Mouse (Mus musculus) forebrain, postnatal 0 days (tissue): ENCODE results near the gene Atrnl1. TPM values are rescaled to one million over a fixed set of nuclear protein-coding genes. Genes with fewer than 3 reads are reported as not detected.

Source experiments
- ATAC-seq: fragments of 200-750 bp; cut with Nextera tagmentation; 2 replicates; pipeline ENCODE4 v1.8.0; 2017; ENCODE audit warnings: mild to moderate bottlenecking, moderate library complexity
- DNase-seq: peaks from one replicate; pipeline ENCODE4 v3.0.0-alpha.2; 2015
- H3K27ac ChIP-seq: fragments of 300-500 bp; sonication (generic); 2 replicates; pipeline ENCODE4 v1.5.1; 2014; ENCODE audit warnings: low read depth, mild to moderate bottlenecking, antibody characterized with exemption, low read length, moderate library complexity, mixed read lengths
- H3K27me3 ChIP-seq: fragments of 300-500 bp; sonication (generic); 2 replicates; pipeline ENCODE4 v1.6.1; 2014; ENCODE audit warnings: mild to moderate bottlenecking, low read length, mixed read lengths; ENCODE audit not compliant: insufficient read depth
- H3K36me3 ChIP-seq: fragments of 300-500 bp; sonication (generic); 2 replicates; pipeline ENCODE4 v1.6.1; 2014; ENCODE audit warnings: mild to moderate bottlenecking, moderate library complexity; ENCODE audit not compliant: insufficient read depth
- H3K4me1 ChIP-seq: fragments of 300-500 bp; sonication (generic); 2 replicates; pipeline ENCODE4 v1.6.1; 2014; ENCODE audit warnings: antibody characterized with exemption; ENCODE audit not compliant: insufficient read depth
- H3K4me2 ChIP-seq: fragments of 300-500 bp; sonication (generic); 2 replicates; pipeline ENCODE4 v1.6.1; 2014; ENCODE audit warnings: low read depth, mild to moderate bottlenecking, moderate library complexity
- H3K4me3 ChIP-seq: fragments of 300-500 bp; sonication (generic); 2 replicates; pipeline ENCODE4 v1.5.1; 2014; ENCODE audit warnings: low read depth, low read length, mixed read lengths
- H3K9ac ChIP-seq: fragments of 300-500 bp; sonication (generic); 2 replicates; pipeline ENCODE4 v1.6.1; 2014; ENCODE audit warnings: mild to moderate bottlenecking
- H3K9me3 ChIP-seq: fragments of 300-500 bp; sonication (generic); 2 replicates; pipeline ENCODE4 v1.6.1; 2016; ENCODE audit warnings: low read length
- CTCF ChIP-seq: sonication (generic); IDR thresholded peaks from 2 replicates; pipeline ENCODE4 v1.5.1; 2016; ENCODE audit warnings: antibody characterized with exemption, control low read depth, low read depth
- WGBS: fragments of 180-500 bp; shearing (Covaris S2); extraction: QIAGEN DNeasy Blood & Tissue Kit; methylation state at CpG from one replicate; pipeline ENCODE4 v1.1.7; 2014; 5-methylcytosine and 5-hydroxymethylcytosine counted together
- polyA plus RNA-seq: library from polyadenylated mRNA; unstranded; fragments of >200 nt; fragmentation: Nextera tagmentation; extraction: Ambion mirVana; gene quantifications from 2 replicates; pipeline ENCODE4 v1.2.1, GENCODE M21; 2015
- total RNA-seq: library from RNA; depleted of rRNA; stranded (reverse); fragments of >200 nt; gene quantifications from 2 replicates; pipeline ENCODE4 v1.2.3, GENCODE M21; 2014

Atrnl1 gene
- total and polyA plus RNA-seq, 2 experiments from 2014 or later = 4.8 to 59.9 TPM

DNA sequence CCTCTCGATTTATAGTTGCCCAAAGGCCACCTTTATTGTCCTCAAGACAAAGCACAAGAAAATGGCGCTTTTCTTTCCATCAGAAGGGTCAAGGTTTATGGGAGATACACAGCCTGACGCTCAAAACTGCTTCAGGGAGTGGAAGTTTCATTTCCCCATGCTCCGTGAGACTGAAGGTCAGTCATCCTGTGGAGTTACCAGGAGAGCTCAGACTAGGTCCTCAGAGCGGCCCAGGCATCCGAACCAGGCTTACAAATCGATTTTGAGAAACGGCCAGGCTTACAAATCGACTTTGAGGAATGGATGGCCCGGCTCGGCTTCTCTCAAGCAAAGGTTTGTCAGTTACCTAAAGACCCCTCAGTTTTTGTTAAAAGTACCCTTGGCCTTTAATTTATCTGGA lies 508.0 kb downstream of the Atrnl1 start:
- no peak for TF ChIP-seq CTCF
- ATAC-seq = no peak
- 91% methylated on average over 11 of the region's 11 CpGs for WGBS

DNA sequence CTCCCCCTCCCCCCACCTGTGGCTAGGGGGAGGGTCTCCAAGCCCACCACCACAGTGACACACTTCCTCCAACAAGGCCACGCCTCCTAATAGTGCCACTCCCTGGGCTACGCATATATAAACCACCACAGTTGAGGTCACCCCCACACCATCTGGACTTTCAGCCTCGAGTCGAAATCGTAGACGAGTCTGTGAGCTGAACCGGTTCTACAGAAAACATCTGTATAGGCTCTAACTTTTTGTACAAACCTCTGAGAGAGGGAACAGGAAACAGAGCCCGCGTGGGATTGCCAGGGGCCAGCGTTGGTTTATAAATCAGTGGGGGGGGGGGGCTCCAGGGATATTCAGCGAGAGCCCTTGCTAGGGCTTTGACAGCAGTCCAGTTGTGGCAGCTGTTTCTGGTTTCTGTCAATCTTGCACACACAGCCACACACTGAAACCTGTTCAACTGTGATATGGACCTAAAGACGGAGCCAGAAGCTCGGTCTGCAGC lies 508.9 kb downstream of the Atrnl1 start:
- Histone ChIP-seq H3K4me3 (no peak overlapping the region), H3K9me3 (no peaks in the 10 kb centered on the region), H3K36me3 (no peaks in the 10 kb centered on the region), H3K4me2 (no peak overlapping the region), H3K27me3 (no peaks in the 10 kb centered on the region), H3K9ac (no peak overlapping the region), H3K4me1 (no peaks in the 10 kb centered on the region), H3K27ac (no peak overlapping the region)
- DNase-seq = no peak
- no peak for TF ChIP-seq CTCF
- ATAC-seq = no peak
- 87% methylated on average over 13 of the region's 13 CpGs for WGBS

More for the DNA sequence above, 508.0 kb downstream of the Atrnl1 start:
- Histone ChIP-seq H3K4me3 (no peak overlapping the region), H3K27me3 (no peaks in the 10 kb centered on the region), H3K4me1 (no peaks in the 10 kb centered on the region), H3K4me2 (no peak overlapping the region), H3K36me3 (no peaks in the 10 kb centered on the region), H3K9me3 (no peaks in the 10 kb centered on the region), H3K27ac (no peak overlapping the region), H3K9ac (no peak overlapping the region)
- no peak for DNase-seq

DNA sequence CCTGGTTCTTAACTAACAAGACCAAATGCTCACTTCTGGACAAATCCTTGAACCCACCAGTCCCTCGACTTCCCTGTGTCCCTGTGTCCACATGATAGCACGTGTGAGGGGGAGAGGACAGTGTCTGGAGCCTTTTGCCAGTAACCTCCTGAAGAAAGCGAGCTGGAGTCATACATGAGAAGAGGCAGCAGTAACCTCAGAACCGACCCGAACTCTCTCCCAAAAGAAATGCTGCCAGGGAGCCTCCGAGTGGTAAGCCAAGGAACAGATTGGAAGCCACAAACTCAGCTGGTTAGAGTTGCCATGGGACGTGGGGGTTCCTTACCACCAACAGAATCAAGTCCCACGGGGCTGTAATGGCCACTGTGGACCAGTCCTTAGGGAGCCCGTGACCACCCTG lies 509.8 kb downstream of the Atrnl1 start:
- no peaks in the 10 kb centered on the region for H3K4me1 ChIP-seq
- H3K9me3 ChIP-seq = no peaks in the 10 kb centered on the region
- TF ChIP-seq CTCF = no peak
- H3K4me3 ChIP-seq = no peak overlapping the region
- no peak overlapping the region for H3K27ac ChIP-seq
- DNase-seq (no peak), ATAC-seq (no peak)
- H3K9ac ChIP-seq = no peak overlapping the region
- no peaks in the 10 kb centered on the region for H3K27me3 ChIP-seq
- no peaks in the 10 kb centered on the region for H3K36me3 ChIP-seq
- H3K4me2 ChIP-seq = no peak overlapping the region
- WGBS = 91% methylated on average over 9 of the region's 9 CpGs

DNA sequence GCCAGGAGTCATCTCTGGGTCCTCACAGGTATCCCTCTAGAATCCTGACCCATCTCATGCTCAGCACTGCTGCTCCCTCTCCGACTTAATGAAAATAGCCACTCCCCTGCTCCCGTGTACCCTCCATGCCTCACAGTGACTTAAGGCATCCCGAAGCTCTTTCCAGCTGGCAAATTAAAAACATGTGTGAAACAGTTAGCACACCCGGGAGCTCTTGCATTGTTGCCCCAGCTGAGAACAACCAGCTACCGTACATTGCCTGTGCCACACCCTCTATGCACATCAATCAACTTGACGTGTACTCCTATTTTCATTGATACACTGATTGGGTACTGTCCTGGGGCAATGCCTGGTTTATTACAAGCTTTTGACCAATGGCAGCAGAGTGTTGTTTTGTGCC lies 510.8 kb downstream of the Atrnl1 start:
- ATAC-seq = no peak
- no peak for TF ChIP-seq CTCF
- Histone ChIP-seq H3K4me2 (no peak overlapping the region), H3K36me3 (no peaks in the 10 kb centered on the region), H3K9me3 (no peaks in the 10 kb centered on the region), H3K27me3 (no peaks in the 10 kb centered on the region), H3K4me1 (no peaks in the 10 kb centered on the region), H3K27ac (no peak overlapping the region), H3K4me3 (no peak overlapping the region), H3K9ac (no peak overlapping the region)
- no peak for DNase-seq
- 64% methylated on average over 6 of the region's 6 CpGs for WGBS

DNA sequence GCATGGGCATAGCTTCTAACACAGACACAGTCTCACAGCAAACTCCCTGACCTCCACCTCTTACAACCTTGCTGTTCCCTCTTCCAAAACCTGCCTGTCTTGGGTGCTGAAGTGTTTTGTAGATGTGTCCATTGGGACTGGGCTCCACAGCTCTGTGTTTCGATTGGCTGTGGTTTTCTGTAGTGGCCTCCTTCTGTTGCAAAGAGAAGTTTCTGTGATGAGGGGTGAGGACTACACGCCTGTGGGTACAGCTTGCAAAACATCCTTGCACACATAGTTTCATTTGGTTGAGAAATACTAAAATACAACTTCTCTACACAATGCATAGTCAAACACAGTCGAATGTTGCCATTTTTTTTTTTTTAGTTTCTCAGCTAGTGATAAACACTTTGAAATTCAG lies 512.8 kb downstream of the Atrnl1 start:
- Histone ChIP-seq H3K4me3 (no peak overlapping the region), H3K27me3 (no peaks in the 10 kb centered on the region), H3K4me1 (no peaks in the 10 kb centered on the region), H3K9ac (no peak overlapping the region), H3K4me2 (no peak overlapping the region), H3K9me3 (no peaks in the 10 kb centered on the region), H3K27ac (no peak overlapping the region), H3K36me3 (no peaks in the 10 kb centered on the region)
- ATAC-seq (no peak), DNase-seq (no peak)
- no peak for TF ChIP-seq CTCF
- WGBS = 95% methylated on average over 3 of the region's 3 CpGs

DNA sequence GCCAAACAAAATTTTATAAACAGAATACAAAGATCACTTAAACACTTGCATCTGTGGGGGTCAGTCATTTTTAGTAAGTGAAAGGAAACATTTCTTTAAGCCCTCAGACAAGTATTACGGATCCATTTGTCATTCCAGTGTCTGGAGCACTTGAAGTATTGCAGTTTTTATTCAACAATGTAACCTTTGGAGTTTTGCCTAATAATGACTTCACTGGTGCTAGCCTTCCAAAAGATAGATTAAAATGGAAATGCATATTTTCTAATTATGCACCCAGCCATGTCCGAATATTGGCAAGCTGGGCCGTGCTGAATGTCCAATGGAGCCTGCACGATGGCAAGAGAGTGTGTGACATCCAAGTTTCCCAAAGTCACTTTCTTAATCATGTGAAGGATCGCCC lies 513.7 kb downstream of the Atrnl1 start:
- ATAC-seq = no peak
- Histone ChIP-seq H3K27ac (no peak overlapping the region), H3K4me3 (no peak overlapping the region), H3K9me3 (peaks cover 3% of the 10 kb centered on the region; the same call in 1 of the 2 replicates), H3K4me1 (no peaks in the 10 kb centered on the region), H3K27me3 (no peaks in the 10 kb centered on the region), H3K4me2 (no peak overlapping the region), H3K36me3 (no peaks in the 10 kb centered on the region), H3K9ac (no peak overlapping the region)
- TF ChIP-seq CTCF = no peak
- 58% methylated on average over 5 of the region's 5 CpGs for WGBS
- DNase-seq = no peak

DNA sequence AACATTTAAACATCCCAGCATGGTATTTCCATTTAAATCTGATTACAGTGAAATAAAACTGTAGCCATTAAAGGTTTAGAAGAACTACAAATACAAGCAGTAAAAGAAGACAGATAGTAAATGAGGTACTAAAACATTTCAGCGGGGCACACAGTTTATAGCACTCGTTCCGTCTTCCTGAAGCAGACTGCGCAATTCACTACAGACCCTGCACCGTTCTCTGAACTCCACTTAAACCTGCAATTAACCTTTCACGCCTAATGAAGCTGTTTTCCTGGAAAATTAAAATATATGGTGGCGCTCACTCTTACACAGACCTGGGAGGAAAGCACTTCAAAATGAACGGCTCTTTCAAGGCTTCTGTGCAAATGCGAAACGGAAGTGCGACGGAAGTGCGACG lies 514.2 kb downstream of the Atrnl1 start:
- DNase-seq (no peak), ATAC-seq (no peak)
- peaks cover 6% of the 10 kb centered on the region; the same call in 1 of the 2 replicates for H3K9me3 ChIP-seq
- no peak overlapping the region for H3K4me3 ChIP-seq
- 76% methylated on average over 14 of the region's 14 CpGs for whole genome bisulfite sequencing
- H3K4me2 ChIP-seq = no peak overlapping the region
- H3K9ac ChIP-seq = no peak overlapping the region
- H3K36me3 ChIP-seq = no peaks in the 10 kb centered on the region
- no peaks in the 10 kb centered on the region for H3K27me3 ChIP-seq
- no peak overlapping the region for H3K27ac ChIP-seq
- TF ChIP-seq CTCF = no peak
- no peaks in the 10 kb centered on the region for H3K4me1 ChIP-seq
